Mouse (Mus musculus) testis, postnatal 14 days (tissue): ENCODE results near the gene Jazf1.

ENCODE experiments used
- DNase-seq: peaks from one replicate; pipeline ENCODE4 v3.0.0; 2021; ENCODE audit warnings: low spot score

Jazf1 gene

DNA sequence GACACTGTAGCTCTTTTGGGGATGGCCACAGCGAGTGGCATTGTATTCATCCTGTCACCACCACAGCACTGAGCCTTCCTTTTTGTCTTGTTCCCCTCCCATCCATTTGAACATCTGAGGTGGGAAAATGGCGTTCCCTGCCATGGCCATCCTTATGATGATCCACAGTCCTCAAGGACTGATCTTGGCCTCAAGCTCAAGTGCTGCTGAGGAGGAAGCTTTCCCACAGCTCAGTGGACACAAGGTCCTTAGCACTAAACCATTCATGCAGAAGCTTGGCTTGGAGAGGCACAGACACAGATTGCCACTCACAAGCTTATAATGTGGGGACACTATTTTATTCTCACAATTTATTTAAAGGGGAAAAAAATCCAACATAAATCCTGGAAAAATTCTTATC is 58.1 kb downstream of the Jazf1 start:
- DNase-seq: no peak

DNA sequence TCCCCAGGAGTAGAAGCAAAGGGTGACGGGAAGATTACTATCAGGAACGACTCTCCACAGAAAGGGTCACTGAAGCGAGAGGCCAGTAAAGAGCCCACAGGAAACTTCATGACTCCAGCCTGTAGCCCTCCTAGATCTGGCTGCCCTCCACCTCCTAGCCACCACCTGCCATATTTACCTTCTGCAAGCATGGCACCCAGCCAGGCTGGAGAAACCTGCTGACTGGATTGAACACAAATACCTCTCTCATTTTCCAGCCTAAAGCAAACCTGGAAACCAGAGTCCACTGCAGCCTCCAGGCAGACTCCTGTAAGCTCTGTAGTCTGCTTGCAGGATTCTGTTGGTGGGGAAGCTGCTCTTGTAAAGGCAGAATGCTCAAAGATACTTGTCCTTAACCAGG is 62.4 kb downstream of the Jazf1 start:
- no peak for DNase-seq

DNA sequence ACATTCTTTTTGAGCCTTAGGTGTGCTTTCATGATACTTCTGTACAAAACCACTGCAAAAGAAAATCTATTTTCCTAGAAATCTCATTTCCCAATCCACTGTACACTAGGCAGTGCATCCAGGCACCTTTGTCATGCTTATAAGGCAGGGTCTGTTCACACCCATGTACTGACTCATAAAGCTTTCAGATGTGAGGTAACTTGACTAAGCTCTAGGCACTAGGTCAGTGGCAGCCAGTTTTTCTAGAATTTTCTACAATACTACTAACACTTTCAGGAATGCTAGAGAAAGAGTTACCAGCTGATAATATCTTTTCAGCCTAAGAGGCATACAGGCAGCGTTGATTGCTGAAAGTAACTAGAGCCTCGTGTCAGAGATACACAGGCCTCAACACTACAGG is 62.9 kb downstream of the Jazf1 start:
- DNase-seq: no peak

DNA sequence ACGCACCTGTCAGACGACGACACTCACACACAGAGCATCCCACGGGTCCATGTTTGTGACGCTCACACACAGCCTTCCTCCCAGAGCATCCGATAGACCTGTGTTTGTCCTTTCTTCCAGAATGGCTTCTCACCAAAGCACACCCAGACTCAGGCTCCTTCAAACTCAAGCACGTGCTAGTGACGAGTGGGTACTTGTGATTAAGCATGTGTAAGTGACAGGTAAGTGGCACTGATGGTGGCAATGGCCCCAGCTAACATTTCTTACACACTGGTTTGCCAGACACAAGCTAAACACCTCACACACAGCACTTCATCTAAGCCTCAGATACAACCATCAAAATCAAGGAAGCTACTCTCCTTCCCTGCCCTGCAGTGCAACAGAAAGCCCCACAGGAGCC is 77.6 kb downstream of the Jazf1 start:
- no peak for DNase-seq

DNA sequence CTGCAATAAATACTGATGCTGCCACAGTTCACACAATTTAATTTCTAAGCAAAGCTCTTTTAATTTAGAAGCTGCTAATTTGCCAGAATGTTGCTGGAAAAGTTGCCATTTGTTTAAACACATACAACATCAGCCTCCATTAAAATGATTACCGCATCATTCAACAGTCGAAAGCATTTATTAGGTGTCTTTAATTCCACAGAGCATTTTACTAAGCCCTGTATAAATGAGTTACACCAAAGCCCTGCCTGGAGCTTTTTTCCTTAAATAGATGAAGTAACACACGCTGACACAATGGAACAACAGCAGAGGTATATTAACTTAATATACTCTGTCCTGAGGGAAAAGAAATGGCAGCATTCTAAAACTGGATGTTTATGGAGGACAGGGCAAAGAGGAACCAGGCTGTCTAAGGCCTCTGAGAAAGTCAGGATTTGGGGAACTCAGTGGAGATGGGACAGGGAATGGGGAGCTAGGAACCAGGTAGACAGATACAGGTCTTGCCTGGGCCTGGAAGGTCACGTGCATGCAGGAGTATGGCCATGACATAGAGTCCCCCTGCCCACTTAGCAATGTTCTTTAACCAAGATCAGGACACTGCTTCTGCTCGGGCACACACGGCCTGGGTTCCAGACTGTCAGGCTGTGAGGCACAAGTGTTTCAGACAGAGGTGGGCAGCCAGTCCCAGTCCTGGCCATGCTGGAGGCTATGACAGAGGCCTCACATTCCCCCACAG is 80.4 kb downstream of the Jazf1 start:
- no peak for DNase-seq

DNA sequence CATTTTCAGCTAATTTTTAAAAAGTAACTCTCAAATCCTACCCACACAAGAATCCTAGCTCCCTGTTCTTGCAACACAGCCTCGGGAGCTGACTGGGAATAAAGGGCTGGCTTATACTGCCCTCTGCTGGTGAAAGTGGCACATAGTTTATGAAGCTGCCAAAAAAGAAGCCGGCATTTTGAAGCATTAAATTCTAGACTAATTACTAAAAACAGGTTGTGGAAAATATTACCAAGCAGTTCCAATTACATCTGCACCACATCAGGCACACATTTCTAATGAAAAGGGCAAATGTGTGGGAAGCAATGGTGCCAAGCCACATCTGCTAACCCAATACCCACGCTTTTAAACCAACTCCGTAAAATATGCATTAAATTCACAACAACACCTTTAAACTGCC is 81.0 kb downstream of the Jazf1 start:
- no peak for DNase-seq

DNA sequence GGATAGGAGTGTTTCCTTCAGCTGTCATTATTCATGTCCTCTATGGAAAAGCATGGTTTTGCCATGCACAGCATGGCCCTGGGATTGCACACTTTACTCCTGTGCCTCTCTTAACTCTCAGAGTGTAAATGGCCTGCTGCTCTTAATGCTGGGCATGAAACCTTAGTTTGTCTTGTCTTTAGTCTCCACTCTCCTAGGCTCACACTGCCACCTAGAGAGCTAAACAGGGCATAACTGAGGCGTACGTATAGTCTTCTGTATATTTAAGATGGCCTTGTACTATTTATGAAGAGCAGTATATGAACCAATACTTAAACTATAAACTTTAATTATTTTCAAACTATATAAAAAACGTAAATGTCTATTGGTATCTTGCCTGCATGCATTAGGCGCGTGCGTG is 86.3 kb downstream of the Jazf1 start:
- DNase-seq: no peak

DNA sequence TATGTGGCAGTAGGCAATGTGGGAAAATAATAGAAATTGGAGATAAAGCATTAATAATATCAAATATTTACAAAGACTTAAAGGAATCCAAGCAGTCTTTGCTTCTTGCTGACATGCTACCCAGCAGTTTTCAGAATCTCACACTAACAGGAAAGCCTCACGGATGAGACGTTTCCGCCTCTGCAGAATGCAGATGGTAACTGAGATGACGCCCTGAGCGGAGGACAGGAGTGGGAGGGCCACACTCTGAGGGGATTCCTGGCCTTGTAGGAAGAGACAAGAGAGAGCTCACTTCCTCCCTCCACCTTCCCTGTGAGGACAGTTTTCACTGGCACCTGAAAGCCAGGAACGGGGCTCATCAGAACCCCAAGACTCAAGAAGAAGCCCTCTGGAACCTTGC is 88.9 kb downstream of the Jazf1 start:
- DNase-seq: no peak

DNA sequence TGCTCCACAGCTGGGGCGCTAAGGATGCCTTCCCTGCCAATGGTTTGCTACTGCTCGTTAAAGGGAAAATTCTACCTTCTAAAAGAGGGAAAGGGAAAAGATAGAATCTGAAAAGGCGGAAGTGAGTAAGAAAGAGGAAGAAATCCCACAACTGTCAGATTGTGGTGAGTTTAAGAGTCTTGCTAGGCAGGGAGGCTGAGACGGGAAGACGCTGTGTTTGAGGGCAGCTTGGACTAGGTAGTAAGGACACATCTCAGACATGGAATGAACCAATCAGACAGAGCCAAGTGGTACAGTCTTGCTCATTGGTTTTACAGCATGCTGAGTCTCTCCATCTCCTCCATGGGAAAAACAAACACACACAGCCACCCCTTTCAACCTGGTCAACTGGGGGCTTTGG is 95.1 kb downstream of the Jazf1 start:
- DNase-seq: no peak

DNA sequence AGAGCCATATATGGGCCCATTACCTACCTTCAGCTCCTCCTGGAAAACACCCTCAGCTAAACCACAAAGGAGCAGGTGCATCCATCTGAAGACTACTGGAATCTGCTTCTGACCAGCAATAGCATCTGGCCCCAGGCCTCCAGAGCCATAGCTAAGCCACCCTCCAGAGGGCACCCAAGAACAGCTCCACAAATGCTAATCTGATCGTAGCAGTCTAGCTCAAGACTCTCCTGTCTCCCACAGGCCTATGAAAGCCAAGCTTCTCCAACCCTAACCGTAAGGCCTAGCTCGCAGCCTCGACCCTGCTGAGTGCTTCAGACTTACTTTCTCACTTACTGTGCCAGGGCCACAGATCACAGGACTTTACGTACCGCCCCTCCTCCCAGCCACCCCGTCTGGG is 96.3 kb downstream of the Jazf1 start:
- no peak for DNase-seq

DNA sequence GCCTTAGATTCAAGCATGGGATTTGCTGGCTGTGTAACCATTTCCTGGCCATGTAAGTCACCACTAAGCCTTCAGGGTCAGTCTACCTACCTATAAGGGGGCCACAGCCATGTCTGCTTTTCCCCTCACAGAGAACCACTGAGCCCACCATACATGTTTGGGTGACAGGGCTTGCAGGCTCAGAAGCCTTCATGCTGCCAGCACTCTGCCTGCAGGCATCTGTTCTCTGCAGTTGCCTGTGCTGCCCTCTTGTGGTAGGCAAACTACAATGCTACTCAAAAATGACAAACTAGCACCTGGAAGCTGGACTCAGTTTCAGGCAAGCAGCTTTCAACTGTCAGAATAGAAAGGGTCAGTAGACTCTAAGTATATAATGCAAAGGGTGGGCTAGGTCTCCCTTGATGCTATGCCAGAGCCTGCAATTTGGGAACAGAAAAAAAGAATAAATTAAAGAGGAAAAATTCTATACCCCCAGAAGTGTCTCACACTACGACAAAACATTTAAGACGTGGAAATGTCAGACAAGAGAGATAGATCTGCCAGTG is 98.6 kb downstream of the Jazf1 start:
- no peak for DNase-seq

DNA sequence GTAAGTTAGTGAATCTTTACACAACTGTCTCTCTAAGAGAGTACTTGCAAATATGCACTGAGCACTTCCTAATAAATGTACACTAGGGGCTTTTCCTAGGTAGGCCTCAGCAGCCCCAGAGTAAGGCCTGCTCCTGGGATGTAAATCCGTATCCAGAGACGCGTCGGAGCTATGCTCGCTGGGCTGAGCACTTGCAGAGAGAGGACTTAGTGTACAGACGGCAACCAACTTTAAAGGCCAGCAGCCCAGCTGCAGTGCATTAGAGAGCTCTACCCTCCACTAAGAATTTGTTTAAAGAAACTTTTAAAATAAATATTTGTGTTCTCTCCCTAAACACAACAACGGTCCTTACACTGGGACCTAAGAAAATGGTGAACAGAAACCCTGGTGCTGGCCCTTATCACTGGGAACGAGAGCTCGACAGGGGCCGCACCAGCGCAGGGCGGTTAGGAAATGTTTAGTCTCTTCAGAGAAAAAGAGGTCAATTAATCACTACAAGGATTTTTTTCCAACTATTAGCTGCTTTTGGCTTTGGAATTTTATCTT is 100.0 kb downstream of the Jazf1 start:
- no peak for DNase-seq

DNA sequence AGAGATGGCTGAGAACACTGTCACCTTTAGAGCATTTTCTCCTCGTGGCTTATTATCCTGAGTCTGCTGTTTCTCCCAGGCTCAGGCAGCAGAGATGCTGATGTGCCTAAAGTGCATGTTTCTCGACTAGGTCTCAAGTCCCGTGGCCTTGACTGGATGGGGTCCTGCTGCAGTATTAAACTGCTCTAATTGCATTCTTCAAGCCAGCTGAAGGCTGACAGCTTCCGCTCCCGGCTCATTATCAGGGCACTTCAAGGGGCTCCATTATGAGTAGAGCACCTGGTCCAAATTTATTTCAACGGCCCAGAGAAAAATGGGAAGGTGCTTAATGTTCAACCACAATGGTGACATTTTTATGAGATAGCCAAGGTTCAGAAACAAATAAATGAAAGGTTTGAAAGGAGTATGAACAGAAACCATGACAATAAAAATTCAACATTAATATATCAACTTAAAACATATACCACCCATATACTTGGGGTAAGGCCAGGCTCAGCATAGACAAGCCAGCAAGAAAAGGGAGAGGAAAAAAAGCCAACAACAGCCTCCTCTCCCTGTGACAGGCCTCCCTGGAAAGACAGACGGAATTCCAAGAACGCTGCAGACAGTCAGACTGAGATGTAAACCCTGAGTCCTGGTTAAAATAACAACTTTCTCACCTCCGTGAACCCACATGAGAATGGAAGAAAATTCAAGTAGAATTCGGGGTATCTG is 100.7 kb downstream of the Jazf1 start:
- DNase-seq: no peak

DNA sequence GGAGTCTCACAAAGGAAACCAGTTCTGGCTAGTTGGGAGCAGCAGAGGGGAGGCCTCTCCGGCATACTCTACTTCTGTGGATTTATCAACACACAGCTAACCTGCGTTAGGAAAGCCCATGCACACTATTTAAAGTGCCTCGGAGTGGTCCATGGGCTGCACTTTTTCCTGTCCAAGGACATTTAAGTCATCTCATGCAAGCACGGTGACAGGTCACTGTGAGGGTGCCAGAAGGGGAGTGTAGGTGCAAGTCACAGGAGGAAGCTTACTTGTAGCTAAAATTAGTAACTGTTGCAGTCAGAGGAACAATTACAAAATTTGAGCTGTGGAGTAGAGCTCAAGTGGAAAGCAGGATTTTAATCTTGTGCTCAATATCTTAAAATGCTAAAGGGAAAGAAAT is 102.4 kb downstream of the Jazf1 start:
- no peak for DNase-seq

DNA sequence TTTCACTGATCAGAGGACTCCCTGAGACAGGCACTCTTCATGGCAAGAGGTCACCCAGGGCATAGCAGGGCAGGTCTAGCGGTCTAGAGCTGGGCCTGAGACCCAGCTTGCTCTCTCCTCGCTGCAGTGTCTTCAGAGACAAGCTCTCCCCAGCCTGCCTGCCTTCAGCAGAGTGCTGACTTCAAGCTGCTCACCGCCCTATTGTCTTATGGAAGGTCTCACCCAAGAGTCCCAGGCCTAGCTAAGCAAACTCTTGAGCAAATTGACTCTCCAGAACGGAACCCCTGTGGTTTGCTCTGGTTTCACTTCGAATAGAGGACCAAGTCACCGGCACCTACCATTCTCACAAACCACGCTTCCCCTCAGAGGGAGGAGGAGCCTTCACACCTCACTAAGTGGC is 103.1 kb downstream of the Jazf1 start:
- no peak for DNase-seq

DNA sequence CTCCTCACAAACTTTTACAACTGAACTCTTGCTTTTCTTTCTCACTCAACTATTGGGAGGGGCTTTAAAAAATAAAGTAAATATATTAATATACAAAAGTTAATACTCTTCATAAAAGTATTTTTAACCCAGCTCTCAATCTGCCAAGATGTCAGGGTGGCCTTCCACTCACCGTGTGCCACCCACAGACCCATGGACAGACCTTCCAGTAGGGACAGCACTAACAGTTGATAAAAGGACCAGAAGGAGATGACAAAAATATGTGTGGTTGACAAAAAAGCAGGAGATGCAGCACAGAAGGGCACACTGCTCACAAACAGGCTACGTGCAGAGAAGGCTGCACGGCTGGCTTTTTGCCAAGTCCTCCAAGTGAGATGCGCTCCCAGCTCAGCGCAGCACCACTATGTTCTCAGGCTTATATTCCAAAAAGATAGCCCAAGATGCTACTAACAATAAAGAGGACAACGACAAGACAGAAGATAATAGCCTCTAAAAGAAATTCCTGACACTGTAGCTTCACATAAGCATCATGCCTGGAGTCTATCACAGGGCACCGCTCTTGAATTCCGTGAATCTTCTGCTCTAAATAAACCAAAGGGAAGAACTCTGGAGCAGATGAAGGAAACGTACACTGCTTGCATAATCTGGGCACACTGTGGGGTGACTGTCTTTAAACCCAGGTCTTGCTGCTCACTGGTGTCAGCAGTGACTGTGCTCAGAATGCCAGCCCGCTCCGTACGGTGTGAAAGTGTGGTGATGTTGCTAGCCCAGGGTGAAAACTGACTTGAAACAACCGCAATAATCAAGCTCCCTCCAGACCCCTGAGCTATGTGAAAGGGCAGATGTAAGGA is 104.4 kb downstream of the Jazf1 start:
- no peak for DNase-seq

DNA sequence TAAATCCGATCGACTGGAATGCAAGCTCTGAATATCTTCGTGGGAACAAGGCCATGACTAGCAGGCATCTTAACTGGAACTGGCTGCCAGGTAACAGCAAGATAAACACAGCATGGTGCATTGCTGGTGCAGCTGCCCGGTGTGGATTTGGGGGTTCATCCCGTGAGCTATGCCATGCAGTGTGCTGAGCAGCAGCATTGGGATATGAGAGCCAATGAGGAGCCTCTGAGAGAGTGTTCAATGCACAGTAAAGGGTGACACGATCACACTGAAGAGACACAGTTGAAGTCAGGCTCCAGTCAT is 105.0 kb downstream of the Jazf1 start:
- no peak for DNase-seq

DNA sequence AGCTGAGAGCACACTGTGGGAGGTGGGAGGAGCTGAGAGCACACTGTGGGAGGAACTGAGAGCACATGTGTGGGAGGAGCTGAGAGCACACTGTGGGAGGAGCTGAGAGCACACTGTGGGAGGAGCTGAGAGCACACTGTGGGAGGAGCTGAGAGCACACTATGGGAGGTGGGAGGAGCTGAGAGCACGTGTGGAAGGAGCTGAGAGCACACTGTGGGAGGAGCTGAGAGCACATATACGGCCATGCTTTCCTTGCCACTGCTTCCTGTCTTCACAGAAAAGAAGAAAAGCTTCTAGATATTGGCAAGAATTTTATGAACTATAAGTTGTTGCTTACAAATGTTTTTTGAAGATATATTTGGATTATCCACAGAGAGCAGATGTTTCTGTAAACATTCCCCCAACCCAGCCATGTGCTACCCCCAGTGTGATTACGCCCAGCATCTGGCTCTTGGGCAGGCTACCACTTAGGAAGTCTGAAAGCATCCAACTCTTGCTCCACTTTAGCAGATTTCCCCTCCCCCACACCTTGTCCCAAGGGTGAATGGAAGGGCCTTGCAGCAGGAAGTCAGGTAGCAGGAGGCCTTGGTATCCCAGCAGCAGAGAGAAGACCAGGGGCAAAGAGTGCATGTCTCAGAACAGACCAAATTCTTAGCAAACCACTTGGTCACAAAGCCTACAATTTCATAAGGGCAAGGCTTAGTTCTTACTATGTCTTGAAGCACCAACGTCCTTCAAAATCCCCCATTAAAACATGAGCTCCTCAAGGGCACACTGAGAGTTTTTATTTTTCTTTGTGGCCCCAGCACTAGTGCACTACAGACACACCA is 105.6 kb downstream of the Jazf1 start:
- DNase-seq: no peak

DNA sequence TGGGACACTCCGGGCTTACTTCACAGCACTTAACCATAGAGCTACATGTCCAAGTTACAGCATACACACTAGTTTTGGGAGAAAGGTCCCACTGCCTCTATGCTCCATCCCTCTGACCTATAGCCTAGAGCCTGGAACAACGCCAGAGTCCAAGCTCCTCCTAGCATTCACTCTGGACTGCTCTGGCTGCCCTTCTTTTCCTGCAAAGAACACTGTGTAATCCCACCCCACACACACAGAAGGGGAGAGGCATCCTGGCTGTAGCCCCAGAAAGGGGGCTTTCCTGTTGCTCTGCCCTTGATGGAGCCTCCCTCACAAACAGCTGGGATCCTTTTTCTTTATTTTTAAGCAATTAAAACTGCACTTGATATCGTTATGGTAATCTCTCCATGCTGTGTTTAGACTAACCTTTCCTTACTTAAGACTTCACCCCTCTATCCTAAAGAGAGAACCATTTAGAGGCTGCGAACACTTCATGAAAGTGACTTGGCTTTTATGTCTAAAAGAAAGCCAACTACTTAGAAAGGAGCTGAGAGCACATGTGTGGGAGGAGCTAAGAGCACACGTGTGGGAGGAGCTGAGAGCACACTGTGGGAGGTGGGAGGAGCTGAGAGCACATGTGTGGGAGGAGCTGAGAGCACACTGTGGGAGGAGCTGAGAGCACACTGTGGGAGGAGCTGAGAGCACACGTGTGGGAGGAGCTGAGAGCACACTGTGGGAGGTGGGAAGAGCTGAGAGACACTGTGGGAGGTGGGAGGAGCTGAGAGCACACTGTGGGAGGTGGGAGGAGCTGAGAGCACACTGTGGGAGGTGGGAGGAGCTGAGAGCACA is 106.6 kb downstream of the Jazf1 start:
- peak; percentile 60 for DNase-seq

DNA sequence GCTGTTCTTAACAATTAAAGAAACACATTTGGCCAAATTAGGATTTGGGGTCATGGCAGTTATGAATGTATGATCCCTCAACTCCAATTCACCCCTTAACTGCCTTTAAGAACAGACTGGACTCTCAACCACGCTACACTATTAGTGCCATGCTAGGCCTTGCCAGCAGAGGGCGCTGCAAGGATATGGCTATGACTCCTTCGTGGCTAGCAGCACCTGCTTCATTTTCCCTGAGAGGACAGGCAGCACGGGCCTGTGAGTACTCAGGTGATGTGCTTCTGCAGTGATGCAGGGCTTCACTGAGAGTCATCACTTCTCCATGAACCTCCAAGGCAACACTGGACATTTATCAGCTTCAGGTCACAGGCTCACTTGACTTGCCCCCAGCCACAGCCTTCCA is 110.7 kb downstream of the Jazf1 start:
- peak; percentile 34 for DNase-seq

DNA sequence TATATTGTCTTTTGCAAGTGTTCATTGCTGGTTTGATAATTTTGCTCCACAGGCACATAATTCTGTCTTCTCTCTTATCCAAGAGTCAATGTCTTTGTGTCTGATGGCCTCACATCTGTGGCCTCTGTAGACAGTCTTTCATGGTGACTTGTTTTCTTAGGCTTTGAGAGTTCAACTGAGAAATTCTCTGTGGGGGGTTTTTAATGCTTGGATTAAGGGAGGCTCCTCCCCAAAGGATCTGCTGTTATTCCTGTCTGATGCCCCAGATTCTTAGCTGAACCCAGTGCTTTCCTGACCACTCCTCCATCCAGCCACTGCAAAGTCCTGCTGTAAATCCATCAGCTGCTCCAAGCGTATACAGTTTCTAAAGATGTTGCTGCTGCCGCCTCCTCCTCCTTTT is 112.3 kb downstream of the Jazf1 start:
- DNase-seq: no peak
